Mouse (Mus musculus) hindbrain, embryonic 11.5 days (tissue): ENCODE results near the gene Olfr1089. TPM values are rescaled to one million over a fixed set of nuclear protein-coding genes. Genes with fewer than 3 reads are reported as not detected.

Experiments used
- ATAC-seq: fragments of 200-750 bp; cut with Nextera tagmentation; 2 replicates; pipeline ENCODE4 v1.8.0; 2017; ENCODE audit warnings: mild to moderate bottlenecking, moderate TSS enrichment, moderate library complexity; ENCODE audit not compliant: low FRiP score
- DNase-seq: peaks from one replicate; pipeline ENCODE4 v3.0.0-alpha.2; 2015; ENCODE audit warnings: low spot score
- H3K27ac ChIP-seq: fragments of 300-500 bp; sonication (generic); 2 replicates; pipeline ENCODE4 v1.5.1; 2014; ENCODE audit warnings: mild to moderate bottlenecking, low read depth, low read length
- H3K27me3 ChIP-seq: fragments of 300-500 bp; sonication (generic); 2 replicates; pipeline ENCODE4 v1.6.1; 2014; ENCODE audit warnings: mild to moderate bottlenecking, low read length, moderate library complexity, mixed read lengths; ENCODE audit not compliant: control insufficient read depth, insufficient read depth
- H3K36me3 ChIP-seq: fragments of 300-500 bp; sonication (generic); 2 replicates; pipeline ENCODE4 v1.6.1; 2014; ENCODE audit warnings: mild to moderate bottlenecking, low read length, moderate library complexity, mixed read lengths; ENCODE audit not compliant: control insufficient read depth, insufficient read depth
- H3K4me1 ChIP-seq: fragments of 300-500 bp; sonication (generic); replicated peaks from 2 replicates; pipeline ENCODE4 v1.6.1; 2014; ENCODE audit warnings: low read length, mixed read lengths; ENCODE audit not compliant: control insufficient read depth, insufficient read depth
- H3K4me2 ChIP-seq: fragments of 300-500 bp; sonication (generic); replicated peaks from 2 replicates; pipeline ENCODE4 v1.6.1; 2014; ENCODE audit warnings: mild to moderate bottlenecking, low read depth, low read length
- H3K4me3 ChIP-seq: fragments of 300-500 bp; sonication (generic); 2 replicates; pipeline ENCODE4 v1.5.1; 2014; ENCODE audit warnings: low read depth, low read length
- H3K9ac ChIP-seq: fragments of 300-500 bp; sonication (generic); 2 replicates; pipeline ENCODE4 v1.6.1; 2014; ENCODE audit warnings: low read depth, low read length
- H3K9me3 ChIP-seq: fragments of 300-500 bp; sonication (generic); 2 replicates; pipeline ENCODE4 v1.6.1; 2016; ENCODE audit warnings: low read length; ENCODE audit not compliant: control insufficient read depth
- WGBS: fragments of 180-500 bp; shearing (Covaris S2); extraction: QIAGEN DNeasy Blood & Tissue Kit; methylation state at CpG from one replicate; pipeline ENCODE4 v1.1.7; 2014; 5-methylcytosine and 5-hydroxymethylcytosine counted together
- polyA plus RNA-seq: library from polyadenylated mRNA; unstranded; fragments of >200 nt; fragmentation: Nextera tagmentation; extraction: Ambion mirVana; gene quantifications from 2 replicates; pipeline ENCODE4 v1.2.1, GENCODE M21; 2014

The Olfr1089 gene
- not detected in 2 replicates for polyA plus RNA-seq

- DNase-seq (no peak), ATAC-seq (no peak)
- no peaks in the 10 kb centered on the region for H3K27me3 ChIP-seq
- H3K36me3 ChIP-seq = no peaks in the 10 kb centered on the region
- H3K9ac ChIP-seq = no peak within 1 kb of the TSS
- no peak within 1 kb of the TSS for H3K27ac ChIP-seq
- H3K4me1 ChIP-seq = no peaks in the 10 kb centered on the region
- H3K4me2 ChIP-seq = no peak within 1 kb of the TSS
- no peak within 1 kb of the TSS for H3K4me3 ChIP-seq
- H3K9me3 ChIP-seq = no peaks in the 10 kb centered on the region
Observed at GRCm38 (mm10) chr2:86733601-86734000, at the start of gene Olfr1089. Gene Olfr1089, minus strand, starts transcription at chr2:86733701.

DNA sequence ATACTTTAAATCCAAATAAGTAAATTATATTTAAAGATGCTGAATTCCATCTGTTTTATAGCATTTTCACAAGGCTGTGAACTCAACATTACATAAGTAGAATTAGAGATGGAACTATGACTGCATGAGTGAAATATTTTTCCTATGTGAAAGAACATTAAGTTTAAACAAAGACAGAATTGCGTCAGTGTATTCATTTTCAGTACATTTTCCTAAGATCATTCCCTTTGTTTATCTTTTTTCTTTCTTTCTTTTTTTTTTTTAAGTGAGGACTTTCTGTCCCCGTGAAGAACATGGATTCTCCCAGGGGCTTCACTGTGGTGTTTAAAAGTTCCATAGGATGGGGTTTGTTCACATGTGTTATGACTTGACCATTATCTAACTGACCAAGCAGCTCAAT lies 48.7 kb upstream of the Olfr1089 start, which contains the start of gene Olfr1093:
Gene Olfr1093 (plus strand): TSS at position 301 of the 400 bp plus-strand sequence.
- no peaks in the 10 kb centered on the region for H3K36me3 ChIP-seq
- no peaks in the 10 kb centered on the region for H3K27me3 ChIP-seq
- ATAC-seq (no peak), DNase-seq (no peak)
- H3K4me1 ChIP-seq = no peaks in the 10 kb centered on the region
- no peak within 1 kb of the TSS for H3K4me3 ChIP-seq
- no peaks in the 10 kb centered on the region for H3K9me3 ChIP-seq
- no peak within 1 kb of the TSS for H3K4me2 ChIP-seq
- H3K9ac ChIP-seq = no peak within 1 kb of the TSS
- 83% methylated on average over 2 of the region's 2 CpGs for WGBS
- no peak within 1 kb of the TSS for H3K27ac ChIP-seq

DNA sequence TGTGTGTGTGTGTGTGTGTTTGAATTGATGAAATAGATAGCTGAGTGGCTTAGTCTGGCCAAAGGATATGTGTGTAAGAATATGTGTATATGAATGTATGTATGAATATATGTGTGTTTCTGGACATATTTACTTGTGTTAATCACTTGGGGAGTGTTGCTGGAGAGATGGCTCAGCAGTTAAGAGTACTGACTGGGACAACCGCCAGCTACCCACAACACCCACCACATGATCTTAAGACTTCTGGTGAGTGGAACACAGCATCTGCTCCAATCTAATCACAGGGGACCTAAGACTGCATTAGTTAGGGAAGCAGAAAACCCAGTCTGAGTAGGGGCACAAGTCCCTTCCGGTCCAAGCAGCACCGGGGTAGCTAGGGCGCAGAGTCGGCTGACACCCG lies 27.5 kb upstream of the Olfr1089 start:
- no peak for ATAC-seq
- Histone ChIP-seq H3K4me3 (no peak overlapping the region), H3K9ac (no peak overlapping the region), H3K36me3 (no peaks in the 10 kb centered on the region), H3K4me2 (no peak overlapping the region), H3K27ac (no peak overlapping the region), H3K9me3 (no peaks in the 10 kb centered on the region), H3K4me1 (no peaks in the 10 kb centered on the region), H3K27me3 (no peaks in the 10 kb centered on the region)
- 97% methylated on average over 6 of the region's 6 CpGs for WGBS
- DNase-seq = no peak

DNA sequence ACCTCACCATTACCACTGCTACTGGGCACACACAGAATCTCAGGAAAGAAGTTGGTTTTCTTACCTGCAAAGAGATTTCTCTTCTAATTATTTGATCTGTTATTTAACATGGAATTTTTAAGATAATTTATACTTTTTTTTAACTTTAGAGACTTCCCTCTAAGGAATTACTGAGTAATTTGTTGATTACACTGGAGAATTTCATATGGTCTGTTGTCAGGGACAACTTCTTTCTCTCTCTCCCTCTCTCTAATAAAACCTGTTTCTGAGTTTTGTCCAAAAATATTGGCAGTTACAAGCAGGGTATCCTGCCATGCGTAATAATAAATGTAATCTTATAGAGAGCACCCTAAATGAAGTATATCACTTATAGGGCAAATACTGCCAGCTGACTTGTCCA lies 25.4 kb upstream of the Olfr1089 start, which contains the start of gene Olfr1090:
Gene Olfr1090 (minus strand): TSS at position 101 of the 400 bp plus-strand sequence.
- no peak within 1 kb of the TSS for H3K4me2 ChIP-seq
- H3K27ac ChIP-seq = no peak within 1 kb of the TSS
- WGBS = 93% methylated on average over 1 of the region's 1 CpGs
- H3K4me3 ChIP-seq = no peak within 1 kb of the TSS
- no peak within 1 kb of the TSS for H3K9ac ChIP-seq
- H3K36me3 ChIP-seq = no peaks in the 10 kb centered on the region
- no peak for DNase-seq
- H3K27me3 ChIP-seq = no peaks in the 10 kb centered on the region
- ATAC-seq = no peak
- no peaks in the 10 kb centered on the region for H3K4me1 ChIP-seq
- H3K9me3 ChIP-seq = no peaks in the 10 kb centered on the region

DNA sequence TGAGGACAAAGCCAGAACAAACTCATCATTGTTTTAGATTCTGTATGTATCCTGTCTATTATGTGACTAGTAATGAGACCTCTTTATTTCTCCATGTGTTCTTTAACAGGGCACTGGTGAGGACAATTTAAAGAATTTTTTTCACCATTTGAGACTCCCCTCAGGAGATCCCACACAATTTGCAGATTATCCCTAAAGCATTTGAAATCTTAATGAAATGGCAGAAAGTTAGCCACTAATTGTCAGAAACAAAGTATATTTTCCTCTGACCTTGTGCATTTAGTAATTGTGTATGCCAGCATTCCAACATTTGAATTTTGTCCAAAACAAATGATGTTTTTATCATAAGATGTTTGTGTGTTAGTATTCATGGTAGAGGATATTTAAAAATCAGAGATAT lies 35.2 kb downstream of the Olfr1089 start, which contains the start of gene Olfr1087:
Gene Olfr1087 (minus strand): TSS at position 101 of the 400 bp plus-strand sequence.
- Histone ChIP-seq H3K27ac (no peak within 1 kb of the TSS), H3K9me3 (no peaks in the 10 kb centered on the region), H3K4me1 (no peaks in the 10 kb centered on the region), H3K36me3 (no peaks in the 10 kb centered on the region), H3K4me3 (no peak within 1 kb of the TSS), H3K4me2 (no peak within 1 kb of the TSS), H3K27me3 (no peaks in the 10 kb centered on the region), H3K9ac (no peak within 1 kb of the TSS)
- DNase-seq (no peak), ATAC-seq (no peak)

Other genes with a start within 250 kb of the Olfr1089 start
- gene Olfr228, start 246.3 kb downstream of the Olfr1089 start, polyA plus RNA-seq = not detected in 2 replicates
- not detected in 2 replicates for gene Olfr1076, start 225.2 kb downstream of the Olfr1089 start, polyA plus RNA-seq
- gene Olfr1079, start 191.2 kb downstream of the Olfr1089 start, polyA plus RNA-seq = not detected in 2 replicates
- gene Olfr1080, start 175.5 kb downstream of the Olfr1089 start, polyA plus RNA-seq = not detected in 2 replicates
- not detected in 2 replicates for gene Olfr1082, start 134.7 kb downstream of the Olfr1089 start, polyA plus RNA-seq
- gene Olfr1084, start 94.0 kb downstream of the Olfr1089 start, polyA plus RNA-seq = not detected in 2 replicates
- gene Olfr1085, start 71.7 kb downstream of the Olfr1089 start, polyA plus RNA-seq = not detected in 2 replicates
- not detected in 2 replicates for gene Olfr1086, start 53.6 kb downstream of the Olfr1089 start, polyA plus RNA-seq
- gene Olfr1087, start 35.3 kb downstream of the Olfr1089 start, polyA plus RNA-seq = not detected in 2 replicates
- not detected in 2 replicates for gene Olfr1090, start 25.3 kb upstream of the Olfr1089 start, polyA plus RNA-seq
- gene Olfr1093, start 48.8 kb upstream of the Olfr1089 start, polyA plus RNA-seq = not detected in 2 replicates
- gene Olfr141, start 76.3 kb upstream of the Olfr1089 start, polyA plus RNA-seq = not detected in 2 replicates
- gene Olfr1094, start 91.0 kb upstream of the Olfr1089 start, polyA plus RNA-seq = not detected in 2 replicates
- not detected in 2 replicates for gene Olfr1095, start 118.0 kb upstream of the Olfr1089 start, polyA plus RNA-seq
- gene Gm13723, start 141.1 kb upstream of the Olfr1089 start, polyA plus RNA-seq = not detected in 2 replicates
- not detected in 2 replicates for gene Olfr1097, start 158.5 kb upstream of the Olfr1089 start, polyA plus RNA-seq
- gene Olfr1098, start 190.8 kb upstream of the Olfr1089 start, polyA plus RNA-seq = not detected in 2 replicates
- not detected in 2 replicates for gene Olfr1099, start 227.0 kb upstream of the Olfr1089 start, polyA plus RNA-seq
- gene Olfr1100, start 246.3 kb upstream of the Olfr1089 start, polyA plus RNA-seq = not detected in 2 replicates